Mouse (Mus musculus) right cerebral cortex, adult 18-20 months (tissue): ENCODE results near the gene Exosc8.
"Not testable (repeated sequence)": the region's sequence is repeated elsewhere in the genome, so short reads cannot be mapped to it uniquely, and the experiment has no call there.

Experiments
- DNase-seq: peaks from one replicate; pipeline ENCODE4 v3.0.0; 2022; ENCODE audit warnings: mixed read lengths

Exosc8 gene

GRCm38 (mm10) chr3:54735247-54736046 lies at the start of gene Exosc8, which contains the start of gene Alg5:
Gene Exosc8 (minus strand): TSS chr3:54735393.
Gene Alg5 (plus strand): TSS chr3:54735539.
- peak; percentile 86 for DNase-seq

- DNase-seq, result no peak
Measured at GRCm38 (mm10) chr3:54775989-54776631, 40.9 kb upstream of the Exosc8 start.

GRCm38 (mm10) chr3:54773613-54774012 lies 38.4 kb upstream of the Exosc8 start:
- no peak for DNase-seq

- DNase-seq, result no peak
Measured at GRCm38 (mm10) chr3:54769349-54770275, 34.4 kb upstream of the Exosc8 start.

- DNase-seq, result no peak
Measured at GRCm38 (mm10) chr3:54768592-54768991, 33.4 kb upstream of the Exosc8 start.

- DNase-seq, result no peak
Measured at GRCm38 (mm10) chr3:54766811-54767210, 31.6 kb upstream of the Exosc8 start.

- no peak for DNase-seq
Measured at GRCm38 (mm10) chr3:54766034-54766433, 30.8 kb upstream of the Exosc8 start.

- DNase-seq, result not testable (repeated sequence)
Measured at GRCm38 (mm10) chr3:54765521-54765920, 30.3 kb upstream of the Exosc8 start.

- DNase-seq, result peak; percentile 37
Measured at GRCm38 (mm10) chr3:54764418-54764817, 29.2 kb upstream of the Exosc8 start.

GRCm38 (mm10) chr3:54761258-54761657 lies 26.1 kb upstream of the Exosc8 start:
- DNase-seq, result no peak

GRCm38 (mm10) chr3:54760321-54761115 lies 25.3 kb upstream of the Exosc8 start:
- DNase-seq, result no peak

GRCm38 (mm10) chr3:54759211-54759610 lies 24.0 kb upstream of the Exosc8 start:
- DNase-seq, result no peak

- DNase-seq, result no peak
Measured at GRCm38 (mm10) chr3:54757446-54757845, 22.3 kb upstream of the Exosc8 start.

- peak; percentile 71 for DNase-seq
Measured at GRCm38 (mm10) chr3:54756058-54756457, 20.9 kb upstream of the Exosc8 start.

- DNase-seq, result peak; percentile 69
Measured at GRCm38 (mm10) chr3:54755145-54756041, 20.2 kb upstream of the Exosc8 start, which contains the start of gene Smad9. Gene Smad9 (plus strand): TSS chr3:54755582.

GRCm38 (mm10) chr3:54753411-54753810 lies 18.2 kb upstream of the Exosc8 start:
- no peak for DNase-seq

GRCm38 (mm10) chr3:54745799-54746198 lies 10.6 kb upstream of the Exosc8 start:
- no peak for DNase-seq

- no peak for DNase-seq
Measured at GRCm38 (mm10) chr3:54741965-54742364, 6.8 kb upstream of the Exosc8 start.

GRCm38 (mm10) chr3:54737317-54737716 lies 2.1 kb upstream of the Exosc8 start:
- DNase-seq, result no peak

- DNase-seq, result no peak
Measured at GRCm38 (mm10) chr3:54736101-54736927, 1.1 kb upstream of the Exosc8 start.
